Mouse (Mus musculus): ENCODE measurements at regions not wholly inside any gene's neighbourhood (a gene's known extent, or its start where the extent isn't known, plus 50 kb on each side); places are given as distances from the start of the nearest gene placed in this dataset.

DNA sequence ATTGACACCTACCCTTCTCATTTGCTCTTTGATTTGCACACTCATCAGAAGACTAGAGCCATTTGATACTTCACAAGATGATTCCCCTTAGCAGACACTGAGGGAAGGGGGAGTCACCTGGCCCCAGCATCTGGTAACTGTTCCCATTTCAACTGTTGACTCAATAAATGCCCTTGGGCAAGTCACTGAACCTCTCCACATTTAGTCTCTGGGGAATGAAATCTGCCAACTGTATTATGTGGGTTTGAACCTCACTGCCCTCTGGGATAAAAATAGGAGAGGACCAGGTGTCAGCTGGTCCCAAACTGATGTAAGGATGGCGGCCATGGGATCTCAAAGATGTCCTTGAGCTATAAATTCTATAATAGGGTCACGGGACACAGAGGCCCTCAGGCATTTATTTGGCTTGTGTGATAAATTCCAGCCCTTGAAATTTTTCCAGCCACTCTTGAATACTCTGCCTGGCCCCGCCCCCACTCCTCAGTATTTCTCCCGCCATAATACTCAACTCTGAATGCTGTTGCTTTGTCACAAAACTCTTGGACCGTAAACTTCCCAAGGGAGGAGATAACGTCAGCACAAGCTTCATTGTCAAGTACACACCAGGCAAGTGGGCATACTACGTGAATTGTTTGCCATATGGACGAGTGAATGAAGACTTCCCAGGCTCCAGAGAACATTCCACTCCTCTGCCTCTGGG lies 155.5 kb downstream of the Qrsl1 start:
- H3K27ac ChIP-seq: no peak overlapping the region
- 90% methylated on average over 8 of the region's 8 CpGs for WGBS (ENCODE audit: missing documents)
- H3K4me3 ChIP-seq (ENCODE audit: inconsistent target): no peak overlapping the region
- H3K36me3 ChIP-seq (ENCODE audit: inconsistent target): no peaks in the 10 kb centered on the region
- no peaks in the 10 kb centered on the region for H3K79me2 ChIP-seq (ENCODE audit: inconsistent target)

DNA sequence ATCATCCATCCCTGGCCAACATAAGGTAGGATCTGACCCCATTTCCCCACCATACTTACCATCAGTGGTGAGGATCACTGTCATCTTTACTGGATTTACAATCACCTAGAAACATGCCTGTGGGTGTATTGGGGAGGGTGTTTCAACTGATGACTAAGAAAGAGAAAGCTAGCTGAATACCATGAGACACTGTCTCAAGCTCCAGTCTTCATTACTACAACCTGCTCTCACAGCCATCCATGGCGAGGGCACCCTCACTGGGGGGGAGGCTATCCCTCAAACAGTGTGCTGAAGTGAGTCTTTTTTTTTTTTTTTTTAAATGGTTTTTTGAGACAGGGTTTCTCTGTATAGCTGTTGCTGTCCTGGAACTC lies 154.9 kb downstream of the Qrsl1 start:
- no peak overlapping the region for H3K27ac ChIP-seq
- no peaks in the 10 kb centered on the region for H3K36me3 ChIP-seq (ENCODE audit: inconsistent target)
- no peak overlapping the region for H3K4me3 ChIP-seq (ENCODE audit: inconsistent target)
- no peaks in the 10 kb centered on the region for H3K79me2 ChIP-seq (ENCODE audit: inconsistent target)
- 83% methylated on average over 1 of the region's 1 CpGs for WGBS (ENCODE audit: missing documents)

DNA sequence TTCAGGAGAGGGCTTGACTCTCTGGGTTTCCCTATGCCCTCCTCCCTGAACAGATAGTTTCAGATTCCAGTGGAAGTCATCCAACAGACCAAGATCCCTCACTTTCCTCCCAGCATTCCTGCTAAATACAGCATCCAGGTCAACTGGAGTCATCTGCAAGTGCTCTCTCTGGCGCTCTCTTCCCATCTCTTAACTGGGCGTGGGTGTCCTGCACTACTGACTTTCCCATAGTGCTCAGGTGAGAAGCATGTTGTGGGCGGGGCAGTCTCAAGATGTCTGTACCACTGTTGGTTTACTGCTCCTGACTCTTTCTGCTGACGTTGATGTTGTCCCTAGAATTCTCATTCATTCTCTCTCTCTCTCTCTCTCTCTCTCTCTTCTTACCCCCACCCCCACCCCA lies 154.0 kb downstream of the Qrsl1 start:
- WGBS (ENCODE audit: missing documents): 97% methylated on average over 4 of the region's 4 CpGs
- no peaks in the 10 kb centered on the region for H3K79me2 ChIP-seq (ENCODE audit: inconsistent target)
- no peak overlapping the region for H3K27ac ChIP-seq
- no peaks in the 10 kb centered on the region for H3K36me3 ChIP-seq (ENCODE audit: inconsistent target)
- H3K4me3 ChIP-seq (ENCODE audit: inconsistent target): no peak overlapping the region

DNA sequence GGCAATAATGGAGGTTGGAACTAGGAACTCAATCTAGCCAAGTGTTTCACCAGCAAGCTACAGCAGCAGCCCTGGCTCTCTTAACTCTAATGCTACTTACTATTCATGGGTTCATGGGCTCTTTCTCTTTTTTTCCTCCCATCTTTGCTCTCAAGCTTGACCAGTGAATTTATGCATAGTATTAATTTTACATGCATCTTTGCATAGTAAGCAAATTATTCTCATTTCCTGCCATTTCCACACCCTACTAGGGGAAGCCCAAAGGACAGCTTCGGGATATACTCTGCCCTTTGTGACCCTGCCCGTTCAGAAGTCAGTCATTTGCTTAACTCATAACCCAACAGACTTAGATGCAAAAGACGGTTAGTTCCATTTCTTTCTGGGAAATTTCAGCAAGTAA lies 153.2 kb downstream of the Qrsl1 start:
- WGBS (ENCODE audit: missing documents): 89% methylated on average over 3 of the region's 3 CpGs
- Histone ChIP-seq H3K79me2 (ENCODE audit: inconsistent target) (no peaks in the 10 kb centered on the region), H3K4me3 (ENCODE audit: inconsistent target) (no peak overlapping the region), H3K36me3 (ENCODE audit: inconsistent target) (no peaks in the 10 kb centered on the region), H3K27ac (no peak overlapping the region)

GRCm38 (mm10) chr10:43749496-43750110 lies 151.9 kb downstream of the Qrsl1 start:
- Histone ChIP-seq H3K4me3 (ENCODE audit: inconsistent target) (no peak overlapping the region), H3K27ac (no peak overlapping the region), H3K36me3 (ENCODE audit: inconsistent target) (no peaks in the 10 kb centered on the region), H3K79me2 (ENCODE audit: inconsistent target) (no peaks in the 10 kb centered on the region)
- WGBS (ENCODE audit: missing documents): 100% methylated on average over 4 of the region's 4 CpGs

- Histone ChIP-seq H3K79me2 (ENCODE audit: inconsistent target) (no peaks in the 10 kb centered on the region), H3K27ac (no peak overlapping the region), H3K36me3 (ENCODE audit: inconsistent target) (no peaks in the 10 kb centered on the region), H3K4me3 (ENCODE audit: inconsistent target) (no peak overlapping the region)
- WGBS (ENCODE audit: missing documents): 88% methylated on average over 6 of the region's 6 CpGs
Measured at GRCm38 (mm10) chr10:43750401-43750800, 151.1 kb downstream of the Qrsl1 start.

GRCm38 (mm10) chr10:43750854-43751253 lies 150.7 kb downstream of the Qrsl1 start:
- Histone ChIP-seq H3K79me2 (ENCODE audit: inconsistent target) (no peaks in the 10 kb centered on the region), H3K27ac (no peak overlapping the region), H3K4me3 (ENCODE audit: inconsistent target) (no peak overlapping the region), H3K36me3 (ENCODE audit: inconsistent target) (no peaks in the 10 kb centered on the region)
- WGBS (ENCODE audit: missing documents): 77% methylated on average over 10 of the region's 10 CpGs

DNA sequence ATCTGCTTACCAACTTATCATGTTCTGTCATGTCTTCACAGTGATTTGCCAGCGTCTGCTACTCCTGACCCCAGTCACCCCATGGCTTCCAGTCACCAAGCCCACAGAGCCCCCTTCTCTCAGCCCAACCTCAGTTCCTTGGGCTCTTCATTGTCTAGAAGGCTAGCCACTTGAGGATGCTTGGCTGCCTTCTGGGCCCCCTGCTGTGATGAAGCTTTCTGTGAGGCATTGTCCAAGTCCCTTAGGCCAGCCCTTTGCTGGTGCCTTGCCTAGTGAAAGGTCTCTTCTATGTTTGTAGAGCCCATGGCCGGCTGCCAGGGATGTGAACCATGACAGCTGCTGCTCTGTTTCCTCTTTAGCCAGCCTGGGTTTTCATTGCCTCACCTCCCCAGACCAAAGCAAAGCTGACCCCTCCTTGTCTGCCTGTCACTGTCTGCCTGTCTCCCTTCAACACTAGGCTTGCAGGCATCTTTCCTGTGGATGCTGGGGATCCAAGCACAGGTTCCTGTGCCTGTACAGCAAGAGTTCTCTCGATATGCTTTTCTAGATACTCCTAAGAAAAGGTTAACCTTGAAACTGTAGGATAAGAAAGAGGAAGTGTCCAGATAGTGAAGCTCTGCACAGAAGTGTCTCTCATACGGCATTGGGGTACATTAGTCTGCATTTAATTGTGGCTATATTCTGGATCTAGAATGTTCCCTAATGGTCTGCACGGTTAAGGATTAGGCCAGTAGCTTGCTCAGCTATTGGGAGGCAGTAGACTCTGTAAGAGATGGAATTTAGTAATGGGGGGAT lies 149.5 kb downstream of the Qrsl1 start:
- WGBS (ENCODE audit: missing documents): 27% methylated on average over 5 of the region's 5 CpGs
- Histone ChIP-seq H3K27ac (no peak overlapping the region), H3K4me3 (ENCODE audit: inconsistent target) (no peak overlapping the region), H3K36me3 (ENCODE audit: inconsistent target) (no peaks in the 10 kb centered on the region), H3K79me2 (ENCODE audit: inconsistent target) (no peaks in the 10 kb centered on the region)

DNA sequence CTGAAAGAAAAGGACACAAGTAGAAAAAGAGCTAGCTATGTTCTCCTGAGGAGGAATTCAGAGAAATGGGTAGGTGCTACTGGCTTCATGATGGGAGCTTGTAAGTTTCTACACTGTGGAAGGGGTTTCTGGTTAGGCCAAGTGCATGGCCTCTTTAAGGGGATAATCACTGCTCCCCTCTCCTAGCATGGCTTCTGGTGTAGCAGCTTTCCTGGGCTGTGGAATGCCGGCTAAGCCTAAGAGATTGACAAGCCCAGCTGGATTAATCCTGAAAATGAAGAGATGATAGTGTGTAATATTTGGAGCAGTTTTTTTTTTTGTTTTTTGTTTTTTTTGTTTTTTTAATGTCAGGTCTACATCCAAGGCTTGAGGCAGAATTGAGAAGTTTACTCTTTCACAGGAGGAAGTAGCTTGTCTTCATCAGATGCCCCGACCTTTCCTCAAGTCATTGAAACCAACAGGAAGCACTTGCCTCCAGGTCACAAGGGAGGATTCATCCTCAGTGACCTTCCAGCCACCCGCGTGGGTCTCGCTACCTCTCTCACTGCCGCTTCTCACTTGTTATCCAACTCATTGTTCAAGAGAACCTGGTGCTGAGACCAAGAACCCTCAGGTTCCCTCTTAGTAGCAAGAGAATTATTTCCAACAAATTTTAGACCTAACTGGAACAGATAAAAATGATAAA lies 144.5 kb downstream of the Qrsl1 start:
- Histone ChIP-seq H3K36me3 (ENCODE audit: inconsistent target) (no peaks in the 10 kb centered on the region), H3K79me2 (ENCODE audit: inconsistent target) (no peaks in the 10 kb centered on the region), H3K27ac (no peak overlapping the region), H3K4me3 (ENCODE audit: inconsistent target) (no peak overlapping the region)
- WGBS (ENCODE audit: missing documents): 55% methylated on average over 6 of the region's 6 CpGs

- H3K79me2 ChIP-seq (ENCODE audit: inconsistent target): no peaks in the 10 kb centered on the region
- no peak overlapping the region for H3K4me3 ChIP-seq (ENCODE audit: inconsistent target)
- no peaks in the 10 kb centered on the region for H3K36me3 ChIP-seq (ENCODE audit: inconsistent target)
- WGBS (ENCODE audit: missing documents): 28% methylated on average over 7 of the region's 10 CpGs
- H3K27ac ChIP-seq: no peak overlapping the region
Measured at GRCm38 (mm10) chr10:43758124-43759025, 143.2 kb downstream of the Qrsl1 start.

- no peak overlapping the region for H3K27ac ChIP-seq
- no peak overlapping the region for H3K4me3 ChIP-seq (ENCODE audit: inconsistent target)
- no peaks in the 10 kb centered on the region for H3K36me3 ChIP-seq (ENCODE audit: inconsistent target)
- WGBS (ENCODE audit: missing documents): 93% methylated on average over 14 of the region's 14 CpGs
- no peaks in the 10 kb centered on the region for H3K79me2 ChIP-seq (ENCODE audit: inconsistent target)
Measured at GRCm38 (mm10) chr10:43759186-43759905, 142.2 kb downstream of the Qrsl1 start.

- Histone ChIP-seq H3K4me3 (ENCODE audit: inconsistent target) (no peak overlapping the region), H3K36me3 (ENCODE audit: inconsistent target) (no peaks in the 10 kb centered on the region), H3K79me2 (ENCODE audit: inconsistent target) (no peaks in the 10 kb centered on the region), H3K27ac (no peak overlapping the region)
- 100% methylated on average over 5 of the region's 5 CpGs for WGBS (ENCODE audit: missing documents)
Measured at GRCm38 (mm10) chr10:43759906-43760281, 141.7 kb downstream of the Qrsl1 start.

- Histone ChIP-seq H3K27ac (no peak overlapping the region), H3K79me2 (ENCODE audit: inconsistent target) (no peaks in the 10 kb centered on the region), H3K36me3 (ENCODE audit: inconsistent target) (no peaks in the 10 kb centered on the region), H3K4me3 (ENCODE audit: inconsistent target) (no peak overlapping the region)
- WGBS (ENCODE audit: missing documents): 49% methylated on average over 6 of the region's 6 CpGs
Measured at GRCm38 (mm10) chr10:43761979-43762570, 139.5 kb downstream of the Qrsl1 start.

Measured in macrophage (primary cell).